Mouse (Mus musculus): ENCODE measurements at regions not wholly inside any gene's neighbourhood (a gene's known extent, or its start where the extent isn't known, plus 50 kb on each side); places are given as distances from the start of the nearest gene placed in this dataset.

GRCm38 (mm10) chr1:75839551-75840223 lies 293.6 kb downstream of the Slc4a3 start:
- no peak for DNase-seq

- no peak for DNase-seq
These were observed 296.3 kb downstream of the Slc4a3 start for GRCm38 (mm10) chr1:75842396-75842795.

GRCm38 (mm10) chr1:75843326-75843725 lies 297.3 kb downstream of the Slc4a3 start:
- no peak for DNase-seq

- DNase-seq, result no peak
These were observed 298.1 kb downstream of the Slc4a3 start for GRCm38 (mm10) chr1:75844123-75844522.

- DNase-seq, result no peak
These were observed 298.5 kb downstream of the Slc4a3 start for GRCm38 (mm10) chr1:75844529-75844928.

GRCm38 (mm10) chr1:75844981-75845380 lies 298.9 kb downstream of the Slc4a3 start:
- no peak for DNase-seq

- no peak for DNase-seq
These were observed 299.9 kb downstream of the Slc4a3 start for GRCm38 (mm10) chr1:75845771-75846535.

GRCm38 (mm10) chr1:75847681-75848080 lies 301.6 kb downstream of the Slc4a3 start:
- no peak for DNase-seq

- no peak for DNase-seq
These were observed 302.4 kb downstream of the Slc4a3 start for GRCm38 (mm10) chr1:75848436-75848835.

- no peak for DNase-seq
These were observed 304.1 kb downstream of the Slc4a3 start for GRCm38 (mm10) chr1:75850131-75850530.

GRCm38 (mm10) chr1:75858551-75859255 lies 312.6 kb downstream of the Slc4a3 start:
- DNase-seq, result no peak

- DNase-seq, result no peak
These were observed 316.7 kb downstream of the Slc4a3 start for GRCm38 (mm10) chr1:75862757-75863156.

GRCm38 (mm10) chr1:75866556-75866955 lies 320.5 kb downstream of the Slc4a3 start:
- no peak for DNase-seq

- DNase-seq, result no peak
These were observed 323.3 kb downstream of the Slc4a3 start for GRCm38 (mm10) chr1:75869414-75869813.

GRCm38 (mm10) chr1:75869846-75870245 lies 323.8 kb downstream of the Slc4a3 start:
- DNase-seq, result peak in 1 of 2 experiments; percentile 7

- DNase-seq, result no peak
These were observed 327.8 kb downstream of the Slc4a3 start for GRCm38 (mm10) chr1:75873911-75874310.

- DNase-seq, result no peak
These were observed 331.1 kb downstream of the Slc4a3 start for GRCm38 (mm10) chr1:75877209-75877608.

- no peak for DNase-seq
These were observed 339.6 kb downstream of the Slc4a3 start for GRCm38 (mm10) chr1:75885632-75886031.

GRCm38 (mm10) chr1:75888499-75889208 lies 342.6 kb downstream of the Slc4a3 start:
- no peak for DNase-seq

- no peak for DNase-seq
These were observed 344.0 kb downstream of the Slc4a3 start for GRCm38 (mm10) chr1:75889847-75890591.

GRCm38 (mm10) chr1:75890636-75891276 lies 344.7 kb downstream of the Slc4a3 start:
- DNase-seq, result no peak

- DNase-seq, result no peak
These were observed 349.5 kb downstream of the Slc4a3 start for GRCm38 (mm10) chr1:75895550-75895949.
